Mouse (Mus musculus) CH12F3 (cell line): Measurements from ENCODE around the gene Rasgrp3.

Experiments used
- in situ Hi-C: fragments of 300-500 bp; cut with MboI; formaldehyde crosslinking; loops from 2 replicates; pipeline ENCODE4 v1.14.3; 2020; ENCODE audit warnings: low sequenced_read_pairs

Rasgrp3 gene

GRCm38 (mm10) chr17:75486205-75486604, 50.5 kb downstream of the Rasgrp3 start:
- in situ Hi-C loops: no loop called here

- in situ Hi-C loops: no loop called here
Observed at GRCm38 (mm10) chr17:75495213-75495612, 59.5 kb downstream of the Rasgrp3 start.

GRCm38 (mm10) chr17:75498241-75498651, 62.5 kb downstream of the Rasgrp3 start:
- in situ Hi-C loops: no loop called here

- in situ Hi-C loops: no loop called here
Observed at GRCm38 (mm10) chr17:75503031-75503430, 67.3 kb downstream of the Rasgrp3 start.

GRCm38 (mm10) chr17:75505053-75505452, 69.4 kb downstream of the Rasgrp3 start:
- in situ Hi-C loops: no loop called here

- in situ Hi-C loops: no loop called here
Observed at GRCm38 (mm10) chr17:75506097-75506675, 70.5 kb downstream of the Rasgrp3 start.

GRCm38 (mm10) chr17:75506708-75507641, 71.3 kb downstream of the Rasgrp3 start:
- in situ Hi-C loops: no loop called here

GRCm38 (mm10) chr17:75509257-75509656, 73.6 kb downstream of the Rasgrp3 start:
- in situ Hi-C loops: no loop called here

- in situ Hi-C loops: no loop called here
Observed at GRCm38 (mm10) chr17:75516591-75516990, 80.9 kb downstream of the Rasgrp3 start.

- in situ Hi-C loops: no loop called here
Observed at GRCm38 (mm10) chr17:75518181-75518901, 82.6 kb downstream of the Rasgrp3 start.

- in situ Hi-C loops: no loop called here
Observed at GRCm38 (mm10) chr17:75519239-75519900, 83.7 kb downstream of the Rasgrp3 start.

GRCm38 (mm10) chr17:75521236-75521842, 85.6 kb downstream of the Rasgrp3 start:
- in situ Hi-C loops: no loop called here

- in situ Hi-C loops: no loop called here
Observed at GRCm38 (mm10) chr17:75522347-75523065, 86.8 kb downstream of the Rasgrp3 start.

GRCm38 (mm10) chr17:75523812-75524211, 88.1 kb downstream of the Rasgrp3 start:
- in situ Hi-C loops: no loop called here

GRCm38 (mm10) chr17:75526411-75526810, 90.7 kb downstream of the Rasgrp3 start:
- in situ Hi-C loops: loop anchor here (25.0 kb wide), 3 partner anchors 514 to 789 kb away; partner anchors contain the start of gene Ltbp1

GRCm38 (mm10) chr17:75529222-75529935, 93.7 kb downstream of the Rasgrp3 start:
- in situ Hi-C loops: loop anchor here (25.0 kb wide), 3 partner anchors 517 to 792 kb away; partner anchors contain the start of gene Ltbp1

- in situ Hi-C loops: loop anchor here (5.0 to 25.0 kb wide), 4 partner anchors 160 to 795 kb away; partner anchors contain the start of gene Ltbp1
Observed at GRCm38 (mm10) chr17:75532469-75532986, 96.8 kb downstream of the Rasgrp3 start.

- in situ Hi-C loops: loop anchor here (5.0 to 25.0 kb wide), 4 partner anchors 162 to 797 kb away; partner anchors contain the start of gene Ltbp1
Observed at GRCm38 (mm10) chr17:75534314-75535020, 98.8 kb downstream of the Rasgrp3 start.
